Mouse (Mus musculus): ENCODE measurements around the gene Kif20b.

The Kif20b gene

GRCm38 (mm10) chr19:34921652-34922602 lies at the start of gene Kif20b:
Gene Kif20b (plus strand): TSS chr19:34922361.
- DNase-seq = peak; percentile 85

- DNase-seq = peak; percentile 66
These were observed 45.5 kb upstream of the Kif20b start for GRCm38 (mm10) chr19:34876676-34877075.

GRCm38 (mm10) chr19:34877898-34878602 lies 44.1 kb upstream of the Kif20b start:
- DNase-seq = peak; percentile 97

GRCm38 (mm10) chr19:34878603-34879541 lies 43.3 kb upstream of the Kif20b start, which contains the start of gene Pank1:
Gene Pank1 (minus strand): TSS chr19:34879455.
- peak; percentile 91 for DNase-seq

GRCm38 (mm10) chr19:34879624-34880023 lies 42.5 kb upstream of the Kif20b start:
- DNase-seq = no peak

- peak; percentile 43 for DNase-seq
These were observed 41.0 kb upstream of the Kif20b start for GRCm38 (mm10) chr19:34881160-34881559.

- no peak for DNase-seq
These were observed 39.7 kb upstream of the Kif20b start for GRCm38 (mm10) chr19:34882443-34882842.

GRCm38 (mm10) chr19:34883526-34884224 lies 38.5 kb upstream of the Kif20b start:
- DNase-seq = no peak

GRCm38 (mm10) chr19:34886324-34886723 lies 35.8 kb upstream of the Kif20b start:
- no peak for DNase-seq

GRCm38 (mm10) chr19:34890981-34891380 lies 31.2 kb upstream of the Kif20b start:
- DNase-seq = no peak

- DNase-seq = no peak
These were observed 30.6 kb upstream of the Kif20b start for GRCm38 (mm10) chr19:34891590-34891989.

GRCm38 (mm10) chr19:34895082-34895481 lies 27.1 kb upstream of the Kif20b start:
- DNase-seq = no peak

GRCm38 (mm10) chr19:34897082-34897965 lies 24.8 kb upstream of the Kif20b start:
- DNase-seq = no peak

- DNase-seq = no peak
These were observed 23.2 kb upstream of the Kif20b start for GRCm38 (mm10) chr19:34898941-34899340.

GRCm38 (mm10) chr19:34901266-34901665 lies 20.9 kb upstream of the Kif20b start:
- DNase-seq = no peak

GRCm38 (mm10) chr19:34901735-34902134 lies 20.4 kb upstream of the Kif20b start:
- no peak for DNase-seq

GRCm38 (mm10) chr19:34904032-34904431 lies 18.1 kb upstream of the Kif20b start:
- no peak for DNase-seq

GRCm38 (mm10) chr19:34905424-34905823 lies 16.7 kb upstream of the Kif20b start:
- no peak for DNase-seq

GRCm38 (mm10) chr19:34906772-34907171 lies 15.4 kb upstream of the Kif20b start:
- no peak for DNase-seq

GRCm38 (mm10) chr19:34912366-34912765 lies 9.8 kb upstream of the Kif20b start:
- DNase-seq = no peak

GRCm38 (mm10) chr19:34920066-34920465 lies 2.1 kb upstream of the Kif20b start:
- DNase-seq = peak; percentile 24
